Mouse (Mus musculus): ENCODE data around the gene Brsk2.
A peak's percentile ranks its signal among the peaks of the same experiment; 100 is the strongest.

Brsk2 gene

DNA sequence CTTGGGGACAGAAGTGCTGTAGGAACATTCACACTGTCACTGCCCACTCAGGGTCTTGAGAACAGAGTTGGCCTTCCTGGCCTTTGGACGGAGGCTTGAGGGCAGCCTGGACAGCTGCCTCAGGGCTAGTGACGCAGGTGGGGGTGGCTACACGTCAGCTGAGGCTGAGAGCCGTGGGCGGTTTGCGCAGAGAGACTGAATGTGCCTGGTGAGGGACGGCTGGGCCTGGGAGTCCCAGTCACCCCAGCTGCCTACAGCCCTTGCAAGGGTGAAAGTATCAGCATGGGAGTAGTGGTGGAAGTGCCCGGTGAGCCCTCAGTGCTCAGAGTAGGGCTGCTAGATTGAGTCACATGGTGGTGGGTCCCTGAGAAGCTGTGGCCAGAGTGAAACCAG, 6.6 kb downstream of the Brsk2 start:
- no peak for DNase-seq (ENCODE audit: low spot score)

DNA sequence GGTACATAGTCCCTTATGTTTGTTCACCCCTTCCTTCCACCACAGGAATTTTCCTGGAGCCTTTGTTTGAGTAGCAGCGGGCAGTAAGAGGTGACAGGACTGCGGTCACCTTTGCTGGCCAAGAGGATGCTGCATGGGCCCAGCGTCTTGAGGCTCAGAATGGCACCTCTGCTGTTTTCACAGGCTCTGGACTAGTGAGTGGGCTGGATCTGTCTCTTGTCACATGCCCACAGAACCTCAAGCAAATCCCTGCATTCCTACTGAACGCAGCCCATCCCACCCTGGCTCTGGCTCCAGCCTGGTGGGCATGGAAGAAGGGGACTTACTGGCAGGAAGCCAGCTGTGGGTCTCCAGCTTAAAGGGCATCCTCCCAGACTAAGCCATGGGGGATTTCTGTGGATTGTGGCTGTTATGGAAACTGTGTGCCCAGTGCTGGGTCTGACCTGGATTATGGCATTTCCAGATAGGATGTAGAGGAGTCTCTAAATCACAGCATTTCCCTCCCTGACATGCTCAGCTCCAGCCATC, 8.0 kb downstream of the Brsk2 start:
- no peak for DNase-seq (ENCODE audit: low spot score)

DNA sequence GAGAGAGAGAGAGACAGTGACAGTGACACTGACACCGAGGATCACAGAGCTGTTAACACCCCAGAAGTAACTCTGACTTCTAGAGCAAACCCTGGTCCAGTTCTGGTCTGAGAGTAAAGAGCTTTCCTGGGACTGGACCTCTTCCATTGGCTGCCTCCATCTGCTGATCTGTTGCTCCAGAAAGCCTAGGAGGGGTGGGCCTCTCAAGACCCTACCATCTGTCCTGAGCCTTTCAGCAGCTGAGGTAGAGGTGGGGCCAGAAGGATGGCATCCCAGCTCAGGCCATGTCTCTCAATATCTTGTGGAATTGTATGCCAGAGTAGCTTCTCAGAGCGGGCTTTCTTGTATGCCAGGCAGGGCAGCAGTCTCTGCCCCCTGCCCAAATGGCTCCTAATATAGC, 8.7 kb downstream of the Brsk2 start:
- DNase-seq (ENCODE audit: low spot score) = no peak

DNA sequence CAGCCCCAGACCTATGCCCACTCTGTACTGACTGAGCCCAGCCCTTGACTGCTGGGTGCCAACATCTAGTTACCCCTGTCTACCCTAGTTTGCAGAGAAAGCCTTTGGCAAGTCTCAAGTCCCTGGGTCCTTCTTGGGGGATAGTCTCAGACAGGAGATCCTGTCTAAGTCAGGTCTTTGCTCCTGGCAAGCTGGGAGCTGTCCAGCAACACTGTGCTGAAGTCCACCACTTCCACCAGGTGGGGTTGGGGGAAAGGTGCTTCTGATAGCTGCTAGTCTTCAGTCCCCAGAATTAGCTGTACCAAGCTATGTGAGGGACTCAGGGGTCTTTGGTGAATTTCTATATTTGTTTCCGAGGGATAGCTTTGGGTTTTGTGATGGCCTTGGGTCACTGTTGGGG, 9.6 kb downstream of the Brsk2 start:
- no peak for DNase-seq (ENCODE audit: low spot score)

DNA sequence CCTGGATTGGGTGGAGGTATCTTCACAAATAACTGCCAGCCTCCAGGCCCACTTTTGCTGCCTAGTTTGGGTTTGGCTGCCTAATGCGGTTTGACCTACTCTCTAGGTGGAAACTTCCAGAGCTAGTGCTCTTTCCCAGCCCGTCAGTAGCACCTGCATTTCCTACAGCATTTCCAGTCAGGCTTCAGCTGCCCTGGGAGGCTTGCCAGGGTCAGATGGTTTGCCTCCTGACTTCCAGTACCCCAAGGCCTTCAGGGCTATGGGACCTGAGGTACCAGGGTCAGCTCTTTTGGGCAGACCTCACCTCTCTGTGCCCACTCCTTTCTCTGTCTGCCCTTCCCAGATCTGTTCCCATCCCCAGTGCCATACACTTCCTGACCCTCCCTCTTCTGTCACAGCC, 11.4 kb downstream of the Brsk2 start:
- no peak for DNase-seq (ENCODE audit: low spot score)

DNA sequence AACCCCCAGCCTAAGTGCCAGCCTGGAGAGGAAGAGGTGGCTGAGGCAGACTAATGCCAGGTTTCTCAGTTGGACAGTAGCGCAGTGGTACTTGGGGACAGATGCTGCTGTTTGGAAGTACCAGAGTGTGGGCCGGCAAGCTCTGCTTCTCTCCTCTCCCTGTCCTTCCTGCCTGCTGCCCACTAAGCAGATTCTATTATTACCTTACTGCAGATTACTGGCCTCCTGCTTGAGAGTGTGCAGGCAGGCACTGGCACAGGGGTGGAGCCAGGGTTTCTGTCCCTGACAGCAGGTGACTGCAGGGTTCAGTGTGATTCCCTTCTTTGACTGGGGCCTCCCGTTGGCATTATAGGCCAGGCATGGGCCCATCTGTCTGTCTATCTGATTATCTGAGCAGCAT, 11.9 kb downstream of the Brsk2 start:
- no peak for DNase-seq (ENCODE audit: low spot score)

DNA sequence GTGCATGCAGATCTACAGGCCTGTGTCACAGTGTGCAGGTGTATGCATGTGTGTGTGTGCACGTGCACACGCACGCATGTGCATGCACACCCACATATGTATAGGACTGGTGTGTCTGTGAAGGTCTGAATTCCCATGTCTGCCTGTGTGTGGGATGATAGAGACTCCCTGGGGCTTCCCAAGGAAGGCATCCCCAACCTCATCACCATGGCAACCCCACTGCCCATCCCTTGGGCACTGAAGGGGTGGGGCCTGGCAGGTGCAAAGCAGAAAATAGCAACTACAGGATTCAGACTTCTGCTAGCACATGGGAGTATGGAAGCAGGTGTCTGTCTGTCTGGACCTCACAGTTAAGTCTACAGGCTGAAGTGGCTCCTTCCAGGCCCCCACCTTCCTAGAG, 13.0 kb downstream of the Brsk2 start:
- DNase-seq (ENCODE audit: low spot score) = no peak

DNA sequence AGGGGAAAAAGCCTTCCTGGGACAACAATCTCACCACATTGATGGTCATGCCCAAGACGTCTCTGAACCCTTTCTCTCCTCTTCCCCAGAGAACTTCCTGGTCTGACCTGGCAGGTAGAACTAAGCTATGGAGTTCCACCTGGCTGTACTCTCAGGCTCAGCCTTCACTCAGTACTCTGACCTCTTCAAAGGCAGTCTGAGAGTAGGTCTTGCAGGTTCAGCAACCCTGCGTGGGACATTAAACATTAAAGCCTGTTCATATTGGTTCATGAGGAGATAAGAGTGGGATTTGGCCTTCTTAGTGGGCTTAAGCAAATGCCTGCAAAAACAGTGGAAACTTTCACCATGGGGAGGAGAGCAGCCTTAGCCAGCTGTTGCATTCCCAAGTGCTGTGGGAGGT, 16.7 kb downstream of the Brsk2 start:
- no peak for DNase-seq (ENCODE audit: low spot score)

DNA sequence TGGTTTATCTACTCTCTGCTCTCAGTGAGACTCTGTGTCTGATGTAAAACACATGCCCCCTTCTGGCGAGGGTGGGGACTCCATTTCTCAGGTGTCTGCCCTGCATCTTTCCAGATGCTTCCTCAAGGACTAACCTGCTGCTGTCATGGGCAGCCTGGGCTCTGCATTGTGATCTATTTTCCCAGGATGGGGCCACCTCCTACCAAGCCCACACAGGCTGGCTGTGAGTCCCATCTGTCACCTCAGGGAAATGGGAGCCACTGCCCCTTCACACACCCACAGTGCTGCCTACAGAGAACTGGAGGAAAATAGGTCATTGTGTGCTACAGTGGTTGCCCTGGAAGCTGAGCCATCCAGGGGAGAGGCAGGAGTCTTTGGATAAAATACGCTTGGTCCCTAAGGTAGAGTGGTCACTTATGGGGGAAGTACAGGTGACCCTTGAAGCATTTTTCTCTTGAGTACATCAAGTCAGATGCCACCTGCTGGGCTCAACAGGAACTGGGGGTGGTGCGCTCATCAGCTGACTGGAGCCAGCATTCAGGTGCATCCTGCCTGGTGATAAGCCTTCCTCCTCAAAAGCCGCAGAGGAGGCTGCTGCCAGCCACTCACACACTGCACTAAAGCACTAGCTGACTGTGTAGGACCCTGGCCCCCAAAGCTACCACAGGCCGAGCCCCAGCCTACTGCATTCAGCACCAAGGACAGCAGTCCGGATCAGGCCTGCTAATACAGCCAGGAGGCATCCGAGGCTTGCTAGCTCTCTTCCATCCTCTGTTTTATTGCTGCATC, 23.5 kb downstream of the Brsk2 start:
- peak; percentile 19 for DNase-seq (ENCODE audit: low spot score)

DNA sequence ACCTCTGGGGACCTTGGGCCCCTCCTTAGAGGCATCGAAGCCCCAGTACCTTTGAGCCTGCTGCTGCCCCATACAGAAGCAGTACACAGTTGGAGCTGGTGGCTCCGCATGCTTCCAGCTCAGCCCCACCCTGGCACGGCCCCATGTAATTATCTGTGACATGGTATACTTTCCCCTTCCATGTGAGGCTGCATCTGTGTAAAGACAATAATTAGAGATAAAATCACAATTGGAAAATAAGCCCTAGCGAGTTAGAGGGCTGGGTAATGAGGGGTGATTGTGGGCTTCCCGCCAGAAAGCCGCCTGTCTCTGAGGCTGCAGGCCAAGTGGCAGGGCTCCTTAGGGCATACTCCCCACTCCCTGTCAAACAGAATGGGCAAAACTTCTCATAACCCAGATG, 28.5 kb downstream of the Brsk2 start:
- no peak for DNase-seq (ENCODE audit: low spot score)

DNA sequence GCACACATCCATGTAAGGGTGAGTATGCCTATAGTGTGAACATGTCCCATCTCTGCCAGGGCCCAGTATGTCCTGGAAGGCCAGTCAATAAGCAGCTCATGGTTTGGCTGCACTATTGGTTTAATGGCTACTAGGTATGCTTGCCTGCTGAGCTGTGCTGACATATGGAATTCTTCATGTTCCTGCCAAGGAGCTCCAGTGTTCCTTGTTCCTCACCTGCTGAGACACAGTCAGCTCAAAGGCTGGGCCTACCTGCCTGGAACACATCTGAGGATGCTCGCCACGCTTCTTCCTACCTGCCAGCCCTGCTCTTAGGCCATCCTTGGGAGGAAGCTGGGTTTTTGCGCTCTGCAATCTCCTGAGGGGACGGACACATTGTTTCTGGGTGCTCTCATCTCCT, 29.7 kb downstream of the Brsk2 start:
- DNase-seq (ENCODE audit: low spot score) = no peak

DNA sequence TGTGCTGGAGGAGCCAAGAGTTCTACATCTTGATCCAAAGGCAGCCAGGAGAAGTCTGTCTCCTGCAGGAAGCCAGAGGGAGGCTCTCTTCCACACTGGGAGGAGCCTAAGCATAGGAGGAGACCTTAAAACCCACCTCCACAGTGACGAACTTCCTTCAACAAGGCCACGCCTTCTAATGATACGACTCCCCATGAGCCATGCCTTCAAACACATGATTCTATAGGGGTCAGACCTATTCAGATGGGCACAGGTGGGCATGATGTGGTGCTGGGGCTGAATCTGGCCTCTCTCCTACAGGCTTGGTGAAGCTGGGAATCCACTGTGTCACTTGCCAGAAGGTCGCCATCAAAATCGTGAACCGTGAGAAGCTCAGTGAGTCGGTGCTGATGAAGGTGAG, 31.7 kb downstream of the Brsk2 start:
- no peak for DNase-seq (ENCODE audit: low spot score)

DNA sequence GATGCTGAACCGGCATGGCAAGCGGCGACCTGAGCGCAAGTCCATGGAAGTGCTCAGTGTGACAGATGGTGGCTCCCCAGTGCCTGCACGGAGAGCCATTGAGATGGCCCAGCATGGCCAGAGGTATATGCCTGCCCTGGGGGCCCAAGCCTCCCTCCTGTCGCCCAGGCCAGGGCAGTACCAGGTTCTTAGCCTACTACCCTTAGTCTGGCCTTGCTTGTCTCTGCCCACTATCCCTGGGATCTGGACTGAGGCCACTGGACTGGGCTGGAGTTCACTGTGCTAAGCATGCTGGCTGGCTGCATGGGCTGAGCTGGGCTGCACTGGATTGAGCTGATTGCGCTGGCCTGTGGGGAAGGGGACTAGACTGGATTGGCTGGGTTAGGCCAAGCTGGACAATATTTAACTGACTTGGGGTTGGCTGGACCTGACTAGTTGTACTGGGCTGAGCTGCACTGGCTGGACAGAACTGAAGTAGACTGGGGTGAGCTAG, 38.8 kb downstream of the Brsk2 start:
- no peak for DNase-seq (ENCODE audit: low spot score)

DNA sequence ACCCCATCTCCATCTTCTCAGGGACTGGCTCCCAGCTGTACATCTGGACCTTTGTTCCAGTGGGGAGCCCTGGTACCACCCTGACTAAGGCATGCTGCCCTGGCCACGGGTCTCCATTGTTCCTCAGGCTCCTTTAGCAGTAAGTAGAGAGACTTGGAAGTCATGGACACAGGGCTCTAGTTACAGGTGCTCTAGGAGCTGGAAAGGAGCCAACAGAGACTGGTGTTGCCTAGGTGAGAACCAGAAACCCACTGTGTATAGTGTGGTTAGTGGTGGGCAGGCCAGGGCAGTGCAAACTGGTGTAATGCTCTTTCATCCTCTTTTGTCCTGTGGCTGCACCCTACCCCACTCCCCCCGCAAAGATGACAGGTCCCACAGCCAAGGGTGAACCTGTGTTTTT, 41.6 kb downstream of the Brsk2 start:
- no peak for DNase-seq (ENCODE audit: low spot score)

DNA sequence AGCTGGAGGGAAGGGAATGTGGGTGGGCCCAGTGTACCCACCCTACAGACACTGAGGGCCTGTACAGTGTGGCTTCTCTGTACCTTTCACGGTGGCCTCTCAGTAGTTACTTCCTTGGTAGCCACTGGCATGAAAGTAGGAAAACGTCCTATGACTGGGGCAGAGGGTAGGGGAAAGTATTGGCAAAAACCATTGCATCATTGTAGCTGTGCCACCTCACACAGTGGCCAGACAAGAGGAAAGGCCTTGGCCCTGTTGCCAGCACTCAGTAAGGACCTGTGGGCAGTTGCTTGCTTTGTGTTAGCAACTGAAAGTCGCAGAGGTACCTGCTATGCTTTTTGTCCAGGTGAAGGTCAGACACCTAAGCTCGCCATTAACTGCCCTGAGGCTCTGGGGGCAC, 44.6 kb downstream of the Brsk2 start:
- DNase-seq (ENCODE audit: low spot score) = no peak

DNA sequence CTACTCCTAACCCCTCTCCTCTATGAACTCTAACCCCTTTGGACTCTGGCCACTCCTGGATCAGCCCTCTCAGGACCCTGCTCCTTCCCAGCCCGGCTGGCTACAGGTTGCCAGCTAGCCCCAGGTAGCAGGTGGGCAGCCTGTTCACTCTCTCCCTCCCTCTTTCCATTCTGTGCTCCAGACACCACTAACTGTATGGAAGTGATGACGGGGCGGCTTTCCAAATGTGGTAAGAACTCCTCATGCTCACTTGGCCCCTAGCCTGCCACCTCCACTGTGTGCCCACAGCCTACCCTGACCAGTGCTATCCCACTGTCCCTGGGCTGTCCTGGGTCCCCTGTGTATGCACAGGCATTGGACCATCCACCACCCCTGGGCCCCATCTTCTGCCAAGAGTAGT, 51.1 kb downstream of the Brsk2 start:
- DNase-seq (ENCODE audit: low spot score) = no peak

DNA sequence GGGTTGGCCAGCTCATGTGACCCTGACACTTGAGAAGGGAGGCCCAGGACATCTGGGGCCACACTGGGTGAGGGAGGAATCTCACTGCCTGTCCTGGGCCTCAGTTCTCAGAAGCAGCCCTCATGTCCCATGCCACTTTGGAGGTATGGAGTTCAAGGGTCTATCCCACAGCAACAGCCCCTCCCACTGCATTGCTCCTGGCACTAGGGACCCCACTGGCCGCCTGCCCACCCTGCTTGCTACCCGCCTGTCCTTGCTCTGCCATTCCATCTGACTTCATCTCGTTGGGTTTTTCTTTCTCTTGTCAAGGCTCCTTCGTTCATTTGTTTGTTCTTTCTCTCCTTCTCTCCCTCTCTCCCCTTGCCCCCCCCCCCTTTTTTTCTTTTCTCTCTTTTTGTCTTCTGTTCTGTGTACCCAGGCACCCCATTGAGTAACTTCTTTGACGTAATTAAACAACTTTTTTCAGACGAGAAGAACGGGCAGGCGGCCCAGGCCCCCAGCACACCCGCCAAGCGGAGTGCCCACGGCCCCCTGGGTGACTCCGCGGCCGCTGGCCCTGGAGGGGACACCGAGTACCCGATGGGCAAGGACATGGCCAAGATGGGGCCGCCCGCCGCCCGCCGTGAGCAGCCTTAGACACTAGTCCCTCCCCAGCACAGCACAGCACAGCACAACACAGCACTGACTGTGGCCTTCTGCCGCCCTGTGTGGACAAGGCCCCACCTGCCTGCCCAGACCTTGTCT, 52.2 kb downstream of the Brsk2 start:
- DNase-seq (ENCODE audit: low spot score) = no peak

DNA sequence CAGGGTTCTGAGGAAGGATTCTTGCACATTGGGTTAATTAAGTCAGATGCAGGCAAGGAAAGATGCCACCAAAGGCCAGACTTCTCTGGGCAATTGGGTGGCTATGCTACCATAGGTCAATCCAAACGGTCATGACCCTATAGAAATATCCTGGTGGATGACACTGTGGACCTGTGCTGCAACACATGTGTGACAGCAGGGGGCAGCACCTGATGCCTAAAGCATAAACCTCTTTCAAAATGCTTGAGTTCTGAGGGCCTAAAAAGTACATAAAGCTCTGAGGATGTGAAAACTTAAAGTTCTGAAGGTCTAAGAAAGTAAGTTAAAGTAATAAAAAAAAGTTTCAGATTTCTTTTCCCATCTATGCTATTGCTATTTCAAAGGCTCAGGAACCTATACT, 67.0 kb downstream of the Brsk2 start:
- peak; percentile 28 for DNase-seq (ENCODE audit: low spot score)

DNA sequence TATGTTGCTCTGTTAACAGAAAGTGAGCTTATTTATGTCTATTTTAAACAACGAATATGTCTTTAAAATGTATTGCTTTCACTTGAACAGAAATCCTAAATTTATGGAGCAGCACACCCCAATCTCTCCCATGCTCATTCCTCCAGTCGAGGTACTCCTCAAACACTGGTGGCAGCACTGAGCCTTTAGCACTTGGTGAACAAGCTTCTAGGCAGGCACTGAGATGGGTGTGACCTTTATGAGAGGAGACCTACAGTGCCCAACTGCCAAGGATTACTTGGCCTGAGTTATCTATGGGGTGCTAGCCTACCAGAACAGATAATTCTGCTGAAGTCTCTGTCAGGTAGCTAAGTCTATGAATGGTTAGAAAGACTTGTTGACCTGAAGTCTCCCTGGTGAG, 70.1 kb downstream of the Brsk2 start:
- peak; percentile 31 for DNase-seq (ENCODE audit: low spot score)

DNA sequence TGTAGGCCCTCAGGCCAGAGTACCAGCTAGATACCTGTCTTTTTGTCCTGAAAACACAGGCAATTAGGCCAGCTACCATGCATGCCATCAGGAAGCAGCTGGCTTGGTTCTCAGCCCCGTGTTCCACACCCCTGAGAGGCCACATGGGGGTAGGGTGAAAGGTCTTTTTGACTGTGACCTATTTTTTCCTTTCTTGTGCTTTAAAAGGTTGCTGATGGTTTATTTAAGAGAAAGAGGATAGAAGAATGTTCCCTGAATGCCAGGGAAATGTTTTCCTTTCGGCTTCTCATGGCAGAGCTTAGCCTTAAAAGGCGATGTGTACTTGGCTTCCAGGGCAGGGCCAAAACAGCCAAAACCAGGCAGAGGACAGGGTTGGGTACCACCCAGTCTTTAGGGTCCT, 71.3 kb downstream of the Brsk2 start:
- no peak for DNase-seq (ENCODE audit: low spot score)

DNA sequence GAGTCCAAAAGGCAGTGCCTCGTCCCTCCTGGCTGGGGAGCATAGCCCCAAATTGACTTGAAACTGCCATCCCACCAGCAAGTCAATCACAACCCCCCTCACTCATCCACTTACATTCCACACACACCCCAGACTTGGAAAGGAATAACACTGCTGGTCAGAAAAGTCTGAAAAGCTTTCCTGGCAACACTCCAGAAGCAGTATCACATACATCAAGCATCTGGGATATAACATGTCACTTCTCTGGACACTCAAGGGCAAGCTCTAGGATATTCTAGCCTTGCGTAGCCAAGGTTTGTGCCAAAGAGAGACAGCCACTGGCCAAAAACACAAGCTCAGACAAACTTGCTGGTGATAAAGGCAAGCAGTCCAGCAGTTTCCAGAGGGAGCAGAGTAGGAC, 75.6 kb downstream of the Brsk2 start:
- no peak for DNase-seq (ENCODE audit: low spot score)

DNA sequence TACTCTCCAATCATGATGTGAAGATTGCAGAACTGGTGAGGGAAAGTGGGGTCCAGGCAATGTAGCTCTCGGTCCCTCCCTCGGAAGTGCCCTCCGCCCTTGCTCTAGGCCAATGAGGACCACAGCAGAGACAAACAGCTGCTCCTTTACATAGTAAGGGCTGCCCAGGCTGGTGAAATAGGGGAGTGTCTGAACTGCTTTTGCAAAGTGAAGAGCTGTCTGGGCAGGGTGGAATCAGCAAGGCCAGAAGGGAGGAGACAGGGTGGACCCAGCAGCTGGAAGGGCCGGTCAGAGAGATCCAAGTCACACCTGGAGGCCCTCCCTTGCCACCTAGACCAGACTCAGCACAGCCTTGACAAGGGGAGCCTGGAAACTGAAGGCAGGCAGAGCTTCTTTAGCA, 76.4 kb downstream of the Brsk2 start:
- peak; percentile 8 for DNase-seq (ENCODE audit: low spot score)

DNA sequence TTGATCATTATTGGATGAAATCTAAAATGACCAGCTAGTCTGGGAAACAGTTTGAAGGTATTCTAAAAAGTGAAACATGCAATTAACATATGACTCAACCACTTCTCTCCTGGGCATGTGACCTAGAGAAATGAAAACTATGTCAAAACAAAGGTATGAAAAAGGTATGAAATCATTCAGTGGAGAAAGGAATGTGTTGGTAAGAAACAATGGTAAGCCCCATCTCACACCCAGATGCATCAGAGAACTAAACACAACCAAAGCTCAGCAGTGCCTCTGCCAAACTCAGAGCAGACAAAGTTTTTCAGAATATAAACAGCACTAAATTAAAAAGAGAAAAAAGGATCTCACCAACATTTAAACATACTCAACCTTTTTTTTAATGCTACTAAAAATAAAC, 80.5 kb downstream of the Brsk2 start:
- DNase-seq (ENCODE audit: low spot score) = no peak
